Mouse (Mus musculus) megakaryocyte, embryonic 14.5 days (primary cell): ENCODE results near the gene Rsu1.

ENCODE experiments used
- FLI1 ChIP-seq: IDR thresholded peaks from 2 replicates; pipeline ENCODE4 v1.6.1; 2012; ENCODE audit warnings: low read length, inconsistent platforms, mixed read lengths
- GATA1 ChIP-seq: IDR thresholded peaks from 3 replicates; pipeline ENCODE4 v1.6.1; 2012; ENCODE audit warnings: mixed read lengths, low read length, inconsistent platforms, borderline replicate concordance

DNA sequence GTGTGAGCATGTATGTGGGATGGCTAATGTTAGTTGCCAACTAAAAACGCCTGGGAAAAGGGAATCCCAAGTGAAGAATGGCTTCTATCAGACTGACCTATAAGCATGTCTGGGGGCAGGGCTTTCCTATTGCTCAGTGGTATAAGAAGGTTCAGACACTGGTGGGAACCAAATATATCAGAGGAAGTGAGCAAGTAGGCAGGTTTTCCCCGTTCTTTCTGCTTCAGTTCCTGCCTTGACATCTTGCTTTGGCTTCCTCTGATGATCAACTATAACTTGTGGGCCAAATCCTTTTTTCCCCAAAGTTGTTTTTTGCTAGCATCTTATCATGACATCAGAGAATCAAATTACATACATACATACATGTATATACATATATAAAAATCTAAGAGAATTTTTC, 51.1 kb downstream of the Rsu1 start:
- no peak for TF ChIP-seq GATA1
- no peak for TF ChIP-seq FLI1
